Mouse (Mus musculus) CD8-positive naive resting alpha-beta T cell, adult 2 months (primary cell): ENCODE data around the gene Zcchc13.
"Not testable (repeated sequence)": the region's sequence is repeated elsewhere in the genome, so short reads cannot be mapped to it uniquely, and the experiment has no call there.

Experiments used
- DNase-seq, 2 experiments: peaks; one replicate each; pipeline ENCODE4 v3.0.0; 2022; ENCODE audit warnings: low read depth in 2 of 2, low spot score in 2 of 2

The Zcchc13 gene

GRCm38 (mm10) chrX:103638566-103638965 lies 8.2 kb downstream of the Zcchc13 start:
- no peak for DNase-seq

DNA sequence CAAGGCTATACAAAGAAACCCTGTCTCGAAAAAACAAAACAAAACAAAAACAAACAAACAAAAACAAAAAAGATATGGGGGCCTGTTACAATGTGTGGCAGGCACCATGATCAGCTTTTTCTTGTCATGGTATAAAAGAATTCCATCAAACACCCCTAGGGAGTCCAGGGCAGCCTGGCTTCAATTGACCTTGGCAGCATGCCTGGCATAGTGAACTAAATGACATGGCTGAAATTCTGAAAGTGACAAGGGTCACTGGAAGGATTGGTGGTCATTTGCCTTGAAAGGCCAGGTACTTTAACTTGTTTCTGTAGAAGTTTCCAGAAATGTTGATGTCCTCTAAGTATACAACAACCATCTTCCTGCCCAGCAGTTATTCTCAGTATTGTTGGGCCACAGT lies 13.9 kb downstream of the Zcchc13 start:
- no peak for DNase-seq

- no peak for DNase-seq
Observed at GRCm38 (mm10) chrX:103652048-103652447, 21.7 kb downstream of the Zcchc13 start.

GRCm38 (mm10) chrX:103653021-103653420 lies 22.6 kb downstream of the Zcchc13 start:
- no peak for DNase-seq

DNA sequence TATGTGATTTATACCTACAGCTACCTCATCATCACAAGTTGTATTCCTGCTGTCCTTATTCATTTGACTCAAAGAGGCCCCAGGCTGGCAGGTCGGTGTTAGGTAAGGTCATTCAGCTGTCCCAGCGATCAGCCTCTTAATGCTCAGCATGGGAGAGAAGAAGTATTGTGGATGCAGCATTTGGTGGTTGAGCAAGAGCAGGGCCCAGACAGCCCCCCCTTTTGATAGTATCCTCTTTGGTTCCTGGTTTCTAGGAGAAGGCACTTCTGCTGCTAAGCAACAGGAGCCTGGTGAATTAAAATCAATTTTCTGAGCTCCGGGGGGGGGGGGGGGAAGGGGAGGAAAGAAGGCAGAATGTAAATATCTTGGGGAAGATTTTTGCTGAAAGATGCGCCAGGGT lies 28.6 kb downstream of the Zcchc13 start:
- no peak for DNase-seq

- DNase-seq, result not testable (repeated sequence)
Observed at GRCm38 (mm10) chrX:103664445-103664844, 34.1 kb downstream of the Zcchc13 start.

- no peak for DNase-seq
Observed at GRCm38 (mm10) chrX:103670245-103670644, 39.9 kb downstream of the Zcchc13 start.

DNA sequence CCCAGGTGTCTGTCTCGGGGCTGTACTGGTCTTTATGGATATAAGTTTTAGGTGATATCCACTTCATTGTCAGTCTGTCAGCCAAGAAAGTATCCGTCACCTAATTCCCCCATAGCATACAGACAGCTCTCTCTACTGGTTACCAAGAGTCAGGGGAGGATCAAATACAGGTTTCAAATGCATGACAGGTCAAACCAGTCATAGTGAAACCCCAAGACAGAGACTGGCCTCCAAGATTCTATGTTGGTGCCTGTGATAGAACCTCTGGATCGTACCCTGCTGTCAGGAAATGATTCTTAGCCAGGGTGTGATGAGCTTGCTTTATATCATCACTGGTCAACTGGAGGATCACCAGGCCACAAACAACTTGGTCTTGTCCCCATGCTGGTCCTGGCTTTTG lies 43.4 kb downstream of the Zcchc13 start:
- DNase-seq, result no peak

- no peak for DNase-seq
Observed at GRCm38 (mm10) chrX:103674674-103675073, 44.3 kb downstream of the Zcchc13 start.
